Mouse (Mus musculus): ENCODE measurements at regions not wholly inside any gene's neighbourhood (a gene's known extent, or its start where the extent isn't known, plus 50 kb on each side); places are given as distances from the start of the nearest gene placed in this dataset.

GRCm38 (mm10) chr1:193650275-193650674, 280.2 kb upstream of the Camk1g start:
- intact Hi-C loops (cut with DNase I): no loop called here

GRCm38 (mm10) chr1:193649400-193649799, 279.3 kb upstream of the Camk1g start:
- intact Hi-C loops (cut with DNase I): no loop called here

- intact Hi-C loops (cut with DNase I): no loop called here
These were observed 277.5 kb upstream of the Camk1g start for GRCm38 (mm10) chr1:193647371-193648270.

GRCm38 (mm10) chr1:193644506-193644905, 274.4 kb upstream of the Camk1g start:
- intact Hi-C loops (cut with DNase I): no loop called here

GRCm38 (mm10) chr1:193636451-193636850, 266.4 kb upstream of the Camk1g start:
- intact Hi-C loops (cut with DNase I): no loop called here

- intact Hi-C loops (cut with DNase I): no loop called here
These were observed 262.0 kb upstream of the Camk1g start for GRCm38 (mm10) chr1:193632115-193632514.

GRCm38 (mm10) chr1:193629887-193630286, 259.8 kb upstream of the Camk1g start:
- intact Hi-C loops (cut with DNase I): no loop called here

- intact Hi-C loops (cut with DNase I): no loop called here
These were observed 257.1 kb upstream of the Camk1g start for GRCm38 (mm10) chr1:193626924-193627849.

GRCm38 (mm10) chr1:193625101-193625956, 255.2 kb upstream of the Camk1g start:
- intact Hi-C loops (cut with DNase I): no loop called here

GRCm38 (mm10) chr1:193623571-193623970, 253.5 kb upstream of the Camk1g start:
- intact Hi-C loops (cut with DNase I): no loop called here

- intact Hi-C loops (cut with DNase I): no loop called here
These were observed 248.2 kb upstream of the Camk1g start for GRCm38 (mm10) chr1:193618250-193618649.

- intact Hi-C loops (cut with DNase I): no loop called here
These were observed 240.4 kb upstream of the Camk1g start for GRCm38 (mm10) chr1:193610471-193610870.

GRCm38 (mm10) chr1:193599895-193600294, 229.8 kb upstream of the Camk1g start:
- intact Hi-C loops (cut with DNase I): no loop called here

GRCm38 (mm10) chr1:193599163-193599562, 229.1 kb upstream of the Camk1g start:
- intact Hi-C loops (cut with DNase I): no loop called here

- intact Hi-C loops (cut with DNase I): no loop called here
These were observed 220.3 kb upstream of the Camk1g start for GRCm38 (mm10) chr1:193590301-193590829.

- intact Hi-C loops (cut with DNase I): loop anchor here (2.0 kb wide), 2 partner anchors 84 to 140 kb away; no protein-coding TSS in a partner anchor
These were observed 218.7 kb upstream of the Camk1g start for GRCm38 (mm10) chr1:193588477-193589464.

- intact Hi-C loops (cut with DNase I): no loop called here
These were observed 217.2 kb upstream of the Camk1g start for GRCm38 (mm10) chr1:193587317-193587716.

- intact Hi-C loops (cut with DNase I): no loop called here
These were observed 216.8 kb upstream of the Camk1g start for GRCm38 (mm10) chr1:193586896-193587295.

GRCm38 (mm10) chr1:193583791-193584190, 213.7 kb upstream of the Camk1g start:
- intact Hi-C loops (cut with DNase I): no loop called here

Measured in adrenal gland (tissue).